Mouse (Mus musculus) c-Kit-positive CD71-positive TER-119-positive erythroid progenitor cells, embryonic 14.5 days (primary cell): Measurements from ENCODE around the gene Pth.

Source experiments
- DNase-seq: peaks from one replicate; pipeline ENCODE4 v3.0.0-alpha.2; 2013; ENCODE audit warnings: low spot score

The Pth gene

GRCm38 (mm10) chr7:113388470-113388869, at the start of gene Pth:
Pth (minus strand) TSS chr7:113388570.
- no peak for DNase-seq

GRCm38 (mm10) chr7:113436312-113436711, 47.9 kb upstream of the Pth start:
- no peak for DNase-seq

GRCm38 (mm10) chr7:113434286-113434685, 45.9 kb upstream of the Pth start:
- peak; percentile 15 for DNase-seq

GRCm38 (mm10) chr7:113433451-113433850, 45.1 kb upstream of the Pth start:
- no peak for DNase-seq

- no peak for DNase-seq
Observed at GRCm38 (mm10) chr7:113432891-113433290, 44.5 kb upstream of the Pth start.

GRCm38 (mm10) chr7:113420771-113421170, 32.4 kb upstream of the Pth start:
- DNase-seq, result no peak

- DNase-seq, result peak; percentile 60
Observed at GRCm38 (mm10) chr7:113419070-113419782, 30.9 kb upstream of the Pth start.

GRCm38 (mm10) chr7:113416536-113416935, 28.2 kb upstream of the Pth start:
- no peak for DNase-seq

GRCm38 (mm10) chr7:113415256-113415655, 26.9 kb upstream of the Pth start:
- DNase-seq, result no peak

- DNase-seq, result no peak
Observed at GRCm38 (mm10) chr7:113408712-113409111, 20.3 kb upstream of the Pth start.

- no peak for DNase-seq
Observed at GRCm38 (mm10) chr7:113398083-113398482, 9.7 kb upstream of the Pth start.

- no peak for DNase-seq
Observed at GRCm38 (mm10) chr7:113396661-113397060, 8.3 kb upstream of the Pth start.

GRCm38 (mm10) chr7:113391619-113392018, 3.2 kb upstream of the Pth start:
- no peak for DNase-seq

GRCm38 (mm10) chr7:113377875-113378658, 10.3 kb downstream of the Pth start:
- peak; percentile 89 for DNase-seq

GRCm38 (mm10) chr7:113372682-113373081, 15.7 kb downstream of the Pth start:
- no peak for DNase-seq

GRCm38 (mm10) chr7:113369620-113370340, 18.6 kb downstream of the Pth start:
- DNase-seq, result peak; percentile 77

- peak; percentile 97 for DNase-seq
Observed at GRCm38 (mm10) chr7:113368746-113369619, 19.4 kb downstream of the Pth start, which contains the start of gene Btbd10. Btbd10 (minus strand) TSS chr7:113369392.

- DNase-seq, result peak; percentile 44
Observed at GRCm38 (mm10) chr7:113367440-113367839, 20.9 kb downstream of the Pth start.

GRCm38 (mm10) chr7:113349089-113349488, 39.3 kb downstream of the Pth start:
- DNase-seq, result peak; percentile 47

- no peak for DNase-seq
Observed at GRCm38 (mm10) chr7:113347694-113348093, 40.7 kb downstream of the Pth start.

- DNase-seq, result no peak
Observed at GRCm38 (mm10) chr7:113347271-113347670, 41.1 kb downstream of the Pth start.
